Mouse (Mus musculus): ENCODE data around the gene Dgcr6.
A peak's percentile ranks its signal among the peaks of the same experiment; 100 is the strongest.

Dgcr6 gene

DNA sequence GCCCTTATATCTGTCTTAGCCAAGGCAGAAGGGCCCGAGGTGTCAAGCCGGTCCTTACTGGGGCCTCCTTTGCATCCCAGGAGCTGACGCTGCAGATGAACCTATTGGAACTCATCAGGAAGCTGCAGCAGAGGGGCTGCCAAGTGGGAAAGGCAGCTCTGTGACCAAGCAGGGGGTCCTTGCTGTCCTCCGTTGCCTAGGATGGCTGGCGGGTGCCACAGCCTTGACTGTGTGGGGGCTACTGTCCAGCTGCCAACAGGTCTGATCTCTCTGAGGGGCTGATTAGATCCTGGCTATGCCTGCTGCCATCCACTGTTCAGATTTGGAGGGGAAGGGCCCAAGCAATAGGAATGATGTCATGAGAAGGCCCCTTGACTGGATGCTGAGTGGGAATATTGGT, 18.1 kb downstream of the Dgcr6 start:
- DNase-seq (ENCODE audit: low spot score in 2 of 2), result no peak

DNA sequence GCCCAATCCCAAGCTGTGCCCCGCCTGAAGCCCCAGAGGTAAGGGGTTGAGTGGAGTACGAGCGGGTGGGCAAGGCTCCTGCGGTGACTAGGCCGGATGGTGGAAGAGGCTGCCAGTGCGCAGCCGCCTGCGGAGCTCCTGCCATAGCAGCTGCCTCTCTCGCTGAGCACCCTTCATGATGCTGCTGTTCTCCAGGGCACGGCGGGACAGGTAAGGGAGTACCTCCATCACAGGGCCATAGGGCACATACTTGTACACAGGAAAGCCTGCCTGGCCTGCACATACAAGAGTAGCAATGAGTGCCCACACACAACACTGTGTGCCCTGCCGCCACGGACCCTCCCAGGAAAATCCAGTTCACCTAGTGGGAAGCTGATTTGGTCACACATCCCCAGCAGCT, 19.4 kb downstream of the Dgcr6 start:
- no peak for DNase-seq (ENCODE audit: low spot score in 2 of 2)

DNA sequence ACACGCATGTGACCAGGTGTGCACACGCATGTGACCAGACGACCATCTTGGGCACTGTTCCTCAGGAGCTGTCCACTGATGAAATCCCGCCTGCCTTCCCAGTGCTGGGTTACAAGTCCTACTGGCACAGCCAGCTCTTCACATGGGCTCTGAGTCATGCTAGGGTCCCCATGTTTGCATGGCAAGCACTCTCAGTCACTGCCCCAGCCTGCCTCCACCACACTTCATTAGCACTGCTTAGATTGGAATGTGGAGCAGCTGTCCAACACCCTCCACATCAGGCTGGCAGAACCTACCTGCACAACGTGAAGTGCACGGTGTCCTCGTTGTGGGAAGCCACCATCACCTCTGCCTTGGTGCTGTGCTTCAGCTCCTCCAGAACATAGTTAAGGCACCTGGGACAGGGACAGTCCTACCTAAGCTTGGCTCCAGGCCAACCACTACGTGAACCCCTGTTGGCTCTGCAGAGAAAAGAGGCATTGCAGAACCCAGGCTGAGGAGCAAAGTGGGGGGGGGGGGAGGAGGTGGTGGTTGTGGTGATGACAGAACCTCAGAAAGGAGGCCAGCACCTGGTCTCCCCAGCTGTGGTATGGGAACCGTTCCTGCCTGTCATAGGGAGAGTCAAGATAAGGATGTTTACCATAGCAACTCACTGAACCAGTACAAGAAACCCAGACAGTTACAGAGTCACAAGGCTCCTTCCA, 20.8 kb downstream of the Dgcr6 start:
- no peak for DNase-seq (ENCODE audit: low spot score in 2 of 2)

DNA sequence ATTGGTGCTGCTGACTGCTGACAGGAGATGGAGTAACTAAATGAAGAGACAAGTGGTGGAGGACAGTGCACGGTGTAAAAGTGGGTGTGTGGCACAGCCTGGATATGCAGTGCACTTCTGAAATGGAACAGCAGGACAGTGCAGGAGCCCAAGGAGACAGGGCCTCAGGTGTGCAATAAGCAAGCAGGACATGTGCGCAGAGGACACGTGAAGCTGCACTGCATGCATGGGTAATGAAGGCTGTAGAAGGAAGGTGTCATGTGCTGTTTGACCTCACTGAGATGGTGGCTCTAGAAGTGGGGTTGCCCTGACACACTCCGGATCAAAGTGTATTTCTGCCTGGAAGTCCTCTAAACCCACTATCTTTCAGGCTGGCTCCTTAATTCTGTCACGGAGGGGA, 22.0 kb downstream of the Dgcr6 start:
- no peak for DNase-seq (ENCODE audit: low spot score in 2 of 2)

DNA sequence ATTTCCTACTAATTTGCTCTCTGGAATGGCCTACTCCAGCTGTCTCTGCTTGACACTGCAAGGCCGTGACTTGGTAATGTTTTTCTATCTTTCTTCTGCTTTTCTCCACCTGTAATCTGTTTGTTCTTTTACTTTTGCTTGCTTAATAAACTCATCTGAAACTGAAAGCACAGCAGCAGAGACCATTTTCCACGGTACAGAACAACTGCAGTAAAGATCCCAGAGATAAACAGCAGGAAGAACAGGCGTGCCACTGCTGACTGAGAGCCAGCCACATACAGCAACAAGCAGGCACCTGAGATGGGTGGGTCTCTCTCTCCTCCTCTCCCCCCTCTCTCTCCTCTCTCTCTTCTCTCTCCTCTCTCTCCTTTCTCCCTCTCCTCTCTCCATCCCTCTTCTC, 22.5 kb downstream of the Dgcr6 start:
- no peak for DNase-seq (ENCODE audit: low spot score in 2 of 2)

DNA sequence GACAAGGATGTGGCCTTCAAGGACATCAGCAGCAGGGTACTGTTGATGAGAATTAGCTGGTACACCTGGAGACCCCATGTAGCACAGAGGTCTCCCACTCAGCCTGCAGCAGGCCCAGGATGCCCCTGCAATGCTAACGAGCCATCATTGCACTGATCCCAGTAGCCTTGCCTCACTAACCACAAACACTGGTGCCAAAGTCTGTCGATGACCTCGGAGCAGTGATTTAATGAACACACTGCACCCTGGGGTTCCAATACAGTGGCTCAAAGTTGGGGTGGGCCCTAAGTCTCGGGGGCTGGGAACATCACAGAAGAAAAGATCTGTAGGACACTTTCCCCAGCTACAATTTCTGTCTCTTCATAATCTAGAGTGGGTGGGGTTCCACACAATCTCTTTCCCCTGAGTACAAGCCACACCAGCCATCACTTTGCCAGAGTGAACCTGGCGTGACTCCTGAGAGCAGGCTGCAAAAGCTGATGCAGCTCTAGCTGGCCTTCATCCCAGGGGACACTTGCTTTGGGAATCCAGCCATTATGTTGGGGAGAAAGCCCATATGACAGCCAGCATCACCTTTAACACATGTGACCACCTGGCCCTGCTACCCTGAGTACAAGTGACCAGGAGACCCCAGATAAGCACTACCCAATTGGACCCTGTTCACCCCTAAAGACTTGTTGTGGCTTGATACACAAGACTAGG, 25.8 kb downstream of the Dgcr6 start:
- no peak for DNase-seq (ENCODE audit: low spot score in 2 of 2)

DNA sequence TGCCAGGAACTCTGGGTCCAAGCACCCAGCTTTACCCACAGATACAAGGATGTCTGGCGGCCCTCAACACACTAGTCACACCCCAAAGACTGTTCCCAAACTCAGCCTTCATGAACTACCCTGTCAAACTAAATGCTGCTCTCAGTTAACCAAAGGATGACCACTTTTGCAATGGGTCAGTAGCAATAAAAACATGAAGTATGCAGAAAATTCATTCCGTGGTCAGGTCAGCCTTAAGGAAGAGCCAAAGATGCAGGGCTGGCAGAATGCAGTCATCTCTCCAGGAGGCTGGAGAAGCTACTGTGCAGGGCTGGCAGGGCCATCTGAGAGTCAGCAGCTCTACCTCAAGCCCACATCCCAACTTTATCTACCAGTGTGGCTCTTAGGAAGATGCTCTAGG, 26.6 kb downstream of the Dgcr6 start:
- DNase-seq (ENCODE audit: low spot score in 2 of 2), result no peak

DNA sequence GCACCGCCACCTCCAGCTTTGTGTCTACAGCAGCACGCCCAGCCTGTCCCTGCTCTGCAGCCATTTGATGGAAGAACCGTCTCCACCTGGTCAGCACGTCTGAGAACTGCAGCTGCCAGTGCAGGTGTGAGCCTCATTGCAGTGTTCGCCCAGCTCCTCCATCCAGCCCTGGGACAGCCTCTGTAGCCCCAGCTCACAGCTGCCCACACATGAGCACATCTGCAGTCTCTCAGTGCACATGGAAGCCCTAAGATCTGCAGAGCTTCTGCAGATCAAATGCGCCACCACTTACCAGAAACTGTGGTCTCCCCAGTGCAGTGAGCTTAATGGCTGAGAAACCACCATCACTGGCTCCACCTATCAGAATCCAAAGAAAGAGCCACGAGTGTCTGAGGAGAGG, 27.5 kb downstream of the Dgcr6 start:
- no peak for DNase-seq (ENCODE audit: low spot score in 2 of 2)

DNA sequence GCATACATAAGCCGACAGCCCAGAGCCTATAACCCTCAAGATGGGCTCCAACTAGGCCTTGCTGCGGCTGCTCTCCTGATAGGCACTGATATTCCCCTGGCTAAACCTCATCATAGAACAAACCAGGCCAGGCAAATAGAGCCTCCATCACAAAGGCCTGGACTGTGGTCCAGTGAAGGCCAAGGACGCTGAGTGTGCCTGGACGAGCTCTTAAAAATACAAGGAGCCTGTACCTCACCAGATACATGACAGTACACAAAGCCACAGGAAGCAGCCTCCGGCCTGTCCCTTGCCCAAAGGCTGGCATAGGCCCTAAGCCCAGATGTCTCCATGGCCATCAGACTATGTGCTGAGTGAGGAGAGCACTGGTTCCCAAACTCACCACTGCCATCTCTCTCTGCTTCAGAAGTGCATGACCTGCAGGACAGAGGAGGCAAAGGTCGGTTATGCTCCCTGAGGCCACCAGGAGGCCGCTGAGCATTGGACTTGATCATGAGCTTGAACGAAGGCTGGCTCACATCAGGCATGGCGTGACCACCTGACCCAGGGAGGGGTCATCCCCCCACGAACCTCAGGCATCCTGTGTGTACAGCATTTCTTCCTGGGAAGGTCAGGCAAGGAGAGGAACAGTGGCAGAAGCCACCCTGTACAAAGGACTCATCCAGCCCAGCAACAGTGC, 28.6 kb downstream of the Dgcr6 start:
- DNase-seq (ENCODE audit: low spot score in 2 of 2), result no peak

DNA sequence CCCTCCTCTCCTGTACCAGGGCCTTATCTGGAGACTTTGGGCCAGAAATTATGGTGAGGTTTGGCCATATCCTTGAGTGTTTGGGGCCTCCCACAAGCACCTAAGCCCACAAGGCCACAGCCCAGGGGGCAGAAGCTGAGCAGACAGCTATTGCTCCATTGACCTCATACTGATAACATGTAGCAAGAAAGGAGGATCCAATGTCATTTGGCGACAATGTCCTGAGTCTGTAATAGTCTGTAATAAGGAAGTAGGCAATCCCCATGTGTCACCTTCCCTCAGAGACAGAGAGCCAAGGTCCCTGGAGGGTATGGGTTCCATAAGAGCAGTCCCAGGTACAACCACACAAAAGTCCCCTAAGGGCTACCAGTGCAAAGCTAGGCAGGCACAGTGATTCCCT, 29.6 kb downstream of the Dgcr6 start:
- DNase-seq (ENCODE audit: low spot score in 2 of 2), result no peak

DNA sequence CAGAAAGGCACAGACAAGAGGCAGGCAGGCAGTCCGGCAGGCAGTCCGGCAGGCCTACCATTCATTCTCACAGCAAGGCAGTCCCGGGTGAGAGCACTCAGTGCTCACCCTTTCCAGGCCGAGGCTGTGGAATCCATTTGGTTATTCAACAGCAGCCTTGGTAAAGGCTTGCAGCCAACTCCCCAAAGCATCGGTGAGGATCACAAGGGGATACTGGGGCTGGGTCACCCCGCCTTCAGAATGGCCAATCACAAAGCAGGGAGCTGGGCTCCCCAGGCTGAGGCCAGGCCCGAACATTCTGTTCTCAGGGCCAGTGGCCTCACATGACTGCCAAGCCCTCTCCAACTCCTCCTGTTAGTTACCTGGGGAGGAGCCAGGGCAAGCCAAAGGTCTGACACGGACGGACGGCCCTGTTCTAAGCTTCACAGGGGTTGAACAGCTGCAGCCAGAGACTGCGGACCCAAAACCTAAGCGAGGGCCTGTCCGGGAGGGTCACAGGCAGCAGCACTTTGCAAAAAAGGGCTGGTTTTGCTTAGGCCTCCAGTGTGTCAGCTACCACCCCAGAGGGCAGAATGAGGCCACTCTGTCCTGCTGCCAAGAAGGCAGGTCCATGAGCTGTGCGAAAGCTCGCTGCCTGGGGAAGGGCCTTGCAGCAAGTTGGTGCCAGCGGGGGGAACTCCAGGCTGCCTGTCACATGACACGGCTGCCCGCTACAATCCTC, 30.7 kb downstream of the Dgcr6 start:
- DNase-seq (ENCODE audit: low spot score in 2 of 2), result peak; percentile 59 to 62

DNA sequence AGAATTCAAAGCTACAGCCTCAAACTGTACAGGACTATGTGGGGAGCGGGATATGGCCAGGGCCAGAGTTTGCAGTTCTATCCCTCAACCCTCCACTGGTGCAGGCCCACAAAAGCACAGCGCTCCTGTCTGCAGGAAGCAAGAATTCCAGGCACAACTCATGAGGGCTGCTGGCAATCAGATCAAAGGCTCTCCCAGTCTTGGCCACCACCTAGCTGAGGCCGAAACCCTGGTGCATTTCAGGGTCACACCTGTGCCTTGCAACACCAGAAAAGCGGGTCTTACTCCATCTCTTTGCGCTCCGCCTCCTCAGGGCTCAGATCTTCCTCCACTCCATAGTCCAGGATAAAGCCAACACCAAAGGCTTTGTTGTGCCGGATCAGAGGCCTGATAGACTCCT, 31.6 kb downstream of the Dgcr6 start:
- no peak for DNase-seq (ENCODE audit: low spot score in 2 of 2)

DNA sequence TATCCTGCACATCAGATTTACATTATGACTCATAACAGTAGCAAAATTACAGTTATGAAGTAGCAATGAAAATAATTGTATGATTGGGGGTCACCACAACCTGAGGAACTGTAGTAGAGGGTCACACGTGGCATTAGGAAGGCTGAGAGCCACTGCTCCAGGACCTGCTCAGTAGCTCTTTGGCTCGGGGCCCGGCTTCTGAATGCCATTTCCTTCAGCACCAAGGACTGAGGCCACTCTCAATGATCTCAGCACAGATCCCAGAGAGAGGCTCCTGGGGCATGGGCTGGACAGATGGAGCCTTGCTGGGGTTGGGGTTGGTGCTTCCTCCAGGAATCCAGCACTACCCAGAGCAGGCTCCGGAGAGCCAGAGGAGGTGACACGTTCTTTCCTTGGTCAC, 34.4 kb downstream of the Dgcr6 start:
- no peak for DNase-seq (ENCODE audit: low spot score in 2 of 2)

DNA sequence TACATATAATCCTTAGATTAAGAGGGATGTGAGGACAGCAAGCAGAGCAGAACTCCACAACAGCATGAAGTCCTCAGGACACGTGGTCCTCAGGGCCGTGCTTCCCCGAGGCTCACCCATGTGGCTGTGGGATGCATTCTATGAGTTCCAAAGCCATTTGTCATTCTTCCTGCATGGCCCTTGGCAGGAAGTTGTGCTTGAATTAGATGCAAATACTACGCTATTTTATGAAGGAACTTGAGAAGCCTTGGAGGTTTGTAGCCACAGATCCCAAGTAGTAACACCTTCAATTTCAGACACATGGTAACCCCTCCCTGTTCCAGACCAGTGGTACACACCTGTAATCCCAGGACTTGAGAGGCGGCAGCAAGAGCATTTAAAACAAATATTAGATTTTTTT, 43.7 kb downstream of the Dgcr6 start:
- DNase-seq (ENCODE audit: low spot score in 2 of 2), result no peak

DNA sequence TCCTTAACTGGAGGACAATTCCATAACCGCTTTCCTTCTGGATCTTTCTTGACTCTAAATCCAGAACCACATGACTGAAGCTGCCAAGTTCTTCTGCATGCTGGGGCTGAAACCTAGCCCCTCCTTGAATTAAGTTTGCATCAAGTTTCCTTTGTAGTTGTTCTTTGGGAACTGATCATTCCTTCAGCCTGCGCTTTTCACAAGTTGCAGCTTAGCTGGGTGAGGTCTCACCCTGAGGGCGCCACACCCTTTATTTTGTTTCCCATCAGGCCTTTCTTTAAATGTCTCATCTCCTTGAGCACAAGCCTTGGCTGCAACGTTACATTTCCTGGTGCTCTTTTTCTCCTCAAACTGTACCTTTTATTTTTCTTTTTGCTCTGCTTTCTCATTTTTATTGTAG, 50.2 kb downstream of the Dgcr6 start:
- no peak for DNase-seq (ENCODE audit: low spot score in 2 of 2)

DNA sequence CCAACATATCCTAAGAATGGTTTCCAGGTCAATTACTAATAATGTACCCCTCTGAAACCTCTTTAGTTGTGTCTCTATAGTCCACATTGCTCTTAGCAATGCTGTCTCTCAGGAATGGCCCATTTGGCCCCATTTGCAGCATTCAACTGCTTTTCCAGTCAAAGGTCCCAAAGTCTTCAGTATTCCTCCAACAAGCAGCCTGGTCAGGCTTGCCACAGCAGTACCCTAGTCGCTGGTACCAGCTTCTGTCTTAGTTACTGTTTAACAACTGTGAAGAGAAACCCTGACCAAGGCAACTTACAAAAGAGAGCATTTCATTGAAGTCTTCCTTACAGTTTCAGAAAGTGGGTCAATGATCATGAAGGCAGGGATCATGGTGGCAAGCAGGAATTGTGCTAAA, 50.7 kb downstream of the Dgcr6 start:
- DNase-seq (ENCODE audit: low spot score in 2 of 2), result no peak

DNA sequence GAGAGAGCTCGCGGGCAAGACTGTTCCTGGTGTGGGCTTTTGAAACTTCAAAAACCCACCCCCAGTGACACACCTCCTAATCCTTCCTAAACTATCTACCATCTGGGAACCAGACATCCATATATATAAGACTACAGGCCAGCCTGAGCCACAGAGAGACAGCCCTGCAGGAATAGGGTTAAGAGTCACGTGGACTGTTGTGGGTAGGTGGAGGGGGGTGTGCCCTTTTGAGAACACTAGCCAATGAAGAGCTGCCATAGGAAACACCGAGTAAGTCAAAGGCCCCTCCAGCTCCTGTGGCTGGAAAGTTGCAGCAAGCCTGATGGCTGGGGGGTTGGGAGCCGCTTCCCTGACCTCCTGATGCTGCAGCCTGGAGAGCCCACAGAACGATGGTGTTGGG, 51.1 kb downstream of the Dgcr6 start:
- no peak for DNase-seq (ENCODE audit: low spot score in 2 of 2)

DNA sequence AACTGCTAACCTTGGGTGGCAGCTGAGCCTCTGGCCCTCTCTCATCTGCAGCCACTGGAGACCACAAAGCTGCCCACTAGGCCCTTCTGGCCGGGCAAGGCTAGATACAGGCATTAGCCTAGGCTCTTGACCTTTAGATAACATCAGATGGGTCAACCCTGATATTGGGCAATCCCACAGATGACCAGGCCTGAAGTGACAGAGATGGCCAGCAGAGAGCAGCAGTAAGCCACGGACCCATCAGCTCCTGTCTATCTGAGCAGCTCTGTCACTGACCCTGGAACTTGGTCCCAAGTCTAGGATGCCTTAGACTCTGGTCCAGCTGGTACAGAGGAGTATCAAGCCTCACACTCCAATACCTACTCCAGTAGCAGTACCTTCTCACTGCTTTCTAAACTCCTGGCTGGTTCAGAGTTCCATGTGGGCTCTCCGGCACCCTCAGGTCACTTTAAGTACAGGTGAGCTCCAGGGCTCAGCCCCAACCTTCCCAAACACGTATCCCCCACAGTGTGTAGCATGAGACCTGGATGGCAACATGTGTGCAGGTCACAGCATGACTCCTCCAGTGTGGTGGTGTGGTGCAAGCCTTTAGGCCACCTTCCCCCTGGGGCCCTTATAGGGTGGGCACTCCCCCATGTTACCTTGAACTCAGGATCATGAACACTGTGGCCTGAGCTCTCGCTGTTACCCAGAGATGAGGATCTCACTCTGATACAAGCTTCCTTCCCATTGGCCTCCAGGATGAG, 55.7 kb downstream of the Dgcr6 start:
- DNase-seq (ENCODE audit: low spot score in 2 of 2), result peak in 1 of 2 experiments; percentile 83

DNA sequence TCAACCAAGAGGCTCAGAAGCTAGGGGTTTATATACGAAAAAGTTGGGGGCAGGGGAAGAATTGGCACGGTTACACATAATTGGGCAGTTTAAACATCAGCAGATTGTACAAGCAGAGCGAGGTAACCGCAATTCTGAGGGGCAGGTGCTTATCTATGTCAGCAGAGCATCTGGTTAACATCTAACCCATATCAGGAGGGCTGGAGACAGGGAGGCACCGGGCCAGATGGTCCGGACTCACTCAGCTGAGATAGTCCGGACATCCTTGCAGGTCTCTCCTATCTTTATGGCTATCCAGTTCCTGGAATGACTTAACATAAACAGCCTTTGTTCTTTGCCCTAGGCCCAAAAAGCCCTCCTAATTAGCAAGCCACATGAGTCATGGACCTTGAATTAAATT, 58.4 kb downstream of the Dgcr6 start:
- DNase-seq (ENCODE audit: low spot score in 2 of 2), result no peak

DNA sequence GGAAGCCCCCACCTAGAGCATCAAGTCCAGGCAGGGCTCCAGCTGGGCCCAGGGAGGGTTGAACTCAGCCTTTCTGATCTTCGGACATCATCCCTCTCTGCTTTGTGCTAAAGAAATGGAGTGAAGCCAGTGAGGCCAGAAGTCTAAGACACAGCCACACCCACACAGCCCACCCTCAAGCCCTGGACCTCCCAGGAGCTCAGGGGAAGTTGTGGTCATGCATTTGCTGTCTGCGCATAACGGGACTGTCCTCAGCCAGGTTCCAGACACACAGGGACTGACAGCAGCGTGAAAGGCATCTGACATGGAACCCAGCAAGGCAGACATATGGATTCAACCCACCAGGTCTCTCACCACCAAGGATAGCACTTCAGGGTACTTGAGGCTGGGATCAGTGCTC, 63.8 kb downstream of the Dgcr6 start:
- DNase-seq (ENCODE audit: low spot score in 2 of 2), result no peak

DNA sequence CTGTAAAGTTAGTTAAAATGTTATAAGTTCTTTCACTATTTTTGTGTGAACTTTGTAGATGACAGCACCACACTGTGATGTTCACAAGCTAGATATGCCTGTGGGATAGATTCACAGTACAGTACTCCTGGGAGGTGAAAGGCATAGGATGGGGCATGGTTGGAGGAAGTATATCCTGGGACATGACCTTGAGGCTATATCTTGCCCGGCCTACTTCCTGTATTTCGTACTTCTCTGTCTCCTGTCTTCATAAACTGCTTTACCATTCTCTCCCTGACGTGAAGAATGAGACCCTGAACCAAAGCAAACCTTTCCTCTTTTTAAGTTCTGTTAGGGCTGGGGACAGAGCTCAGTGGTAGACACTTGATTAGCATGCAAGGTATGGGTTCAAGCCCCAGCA, 65.6 kb downstream of the Dgcr6 start:
- DNase-seq (ENCODE audit: low spot score in 2 of 2), result no peak

Measured in left cerebral cortex, adult 9 months (tissue).